Mouse (Mus musculus) liver, embryonic 12.5 days (tissue): Measurements from ENCODE around the gene Flnc. TPM values are rescaled to one million over a fixed set of nuclear protein-coding genes. Genes with fewer than 3 reads are reported as not detected.

Experiments used
- ATAC-seq: fragments of 200-750 bp; cut with Nextera tagmentation; 2 replicates; pipeline ENCODE4 v1.8.0; 2017; ENCODE audit warnings: moderate number of reproducible peaks, mild to moderate bottlenecking, moderate library complexity
- H3K27ac ChIP-seq: fragments of 300-500 bp; sonication (generic); 2 replicates; pipeline ENCODE4 v1.5.1; 2016; ENCODE audit warnings: mild to moderate bottlenecking
- H3K27me3 ChIP-seq: fragments of 300-500 bp; sonication (generic); replicated peaks from 2 replicates; pipeline ENCODE4 v1.6.1; 2016; ENCODE audit warnings: mild to moderate bottlenecking, moderate library complexity
- H3K36me3 ChIP-seq: fragments of 300-500 bp; sonication (generic); 2 replicates; pipeline ENCODE4 v1.6.1; 2016; ENCODE audit warnings: mild to moderate bottlenecking, moderate library complexity
- H3K4me1 ChIP-seq: fragments of 300-500 bp; sonication (generic); 2 replicates; pipeline ENCODE4 v1.6.1; 2016
- H3K4me2 ChIP-seq: fragments of 300-500 bp; sonication (generic); 2 replicates; pipeline ENCODE4 v1.6.1; 2016; ENCODE audit warnings: mild to moderate bottlenecking, moderate library complexity
- H3K4me3 ChIP-seq: fragments of 300-500 bp; sonication (generic); 2 replicates; pipeline ENCODE4 v1.5.1; 2016; ENCODE audit warnings: mild to moderate bottlenecking, moderate library complexity
- H3K9ac ChIP-seq: fragments of 300-500 bp; sonication (generic); 2 replicates; pipeline ENCODE4 v1.6.1; 2016; ENCODE audit warnings: mild to moderate bottlenecking, moderate library complexity
- H3K9me3 ChIP-seq: fragments of 300-500 bp; sonication (generic); replicated peaks from 2 replicates; pipeline ENCODE4 v1.6.1; 2016; ENCODE audit warnings: mild to moderate bottlenecking, moderate library complexity
- WGBS: fragments of 180-500 bp; shearing (Covaris S2); methylation state at CpG from one replicate; pipeline ENCODE4 v1.1.7; 2016; ENCODE audit not compliant: insufficient replicate concordance; 5-methylcytosine and 5-hydroxymethylcytosine counted together
- polyA plus RNA-seq: library from polyadenylated mRNA; unstranded; fragments of >200 nt; fragmentation: Nextera tagmentation; extraction: Ambion mirVana; gene quantifications from 2 replicates; pipeline ENCODE4 v1.2.1, GENCODE M21; 2016

Flnc gene
- polyA plus RNA-seq, 1 experiment from 2014 or later = 2.2 TPM

DNA sequence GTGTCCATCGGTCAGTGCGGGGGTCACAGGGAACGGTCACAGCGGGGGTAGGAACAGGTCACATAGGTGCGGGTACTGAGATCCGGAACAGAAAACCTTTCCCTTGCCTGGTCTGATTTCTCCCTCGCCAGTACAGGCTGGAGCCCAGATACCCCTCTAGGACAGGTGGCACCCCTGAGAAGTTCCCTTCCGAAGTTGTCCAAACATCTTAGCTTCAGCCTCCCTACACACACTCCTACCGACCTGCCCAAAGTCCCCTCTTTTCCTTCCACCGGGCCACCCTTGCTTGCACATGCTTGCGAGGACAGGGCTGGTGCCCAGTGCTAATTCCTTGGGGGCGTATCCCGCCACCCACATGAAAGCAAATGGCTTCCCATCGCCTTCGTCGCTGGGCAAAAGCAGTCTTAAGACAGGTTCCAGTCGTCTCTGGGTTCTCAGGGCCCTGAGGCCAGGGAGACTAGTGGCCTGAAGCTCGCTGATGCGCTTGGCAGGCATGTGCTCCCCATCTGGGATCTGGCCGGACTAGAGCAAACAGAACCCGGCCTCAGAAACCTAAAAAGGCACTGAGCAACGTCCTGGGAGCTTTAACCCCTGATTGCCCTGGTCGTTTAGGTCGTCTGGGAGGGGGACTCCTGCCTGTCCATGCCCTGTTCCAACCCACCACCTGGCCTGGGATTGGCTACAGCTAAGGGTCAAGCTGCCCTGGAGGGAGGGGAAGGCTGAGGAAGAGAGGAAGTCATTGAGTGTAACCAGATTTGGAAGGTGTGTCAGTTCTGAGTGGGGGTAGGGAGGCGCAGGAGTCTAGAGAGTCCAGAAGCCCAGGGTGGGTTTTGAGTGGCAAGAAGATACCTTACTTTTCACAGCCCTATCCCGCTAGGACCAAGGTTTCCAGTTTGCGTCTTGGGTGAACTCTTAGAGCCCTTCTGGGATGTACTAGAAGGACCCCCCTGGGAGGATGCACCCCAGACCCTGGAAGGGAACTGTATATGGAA lies 1.0 kb downstream of the Flnc start:
- Histone ChIP-seq H3K9ac (no peak overlapping the region), H3K27me3 (peaks cover 84% of the 10 kb centered on the region), H3K36me3 (no peaks in the 10 kb centered on the region), H3K4me3 (peak overlapping the region; percentile 42), H3K9me3 (no peaks in the 10 kb centered on the region), H3K27ac (peak overlapping the region; percentile 41; the same call in 1 of the 2 replicates), H3K4me2 (peak overlapping the region; percentile 64), H3K4me1 (peaks cover 21% of the 10 kb centered on the region)
- ATAC-seq = no peak
- WGBS = 4% methylated on average over 27 of the region's 27 CpGs

- Histone ChIP-seq H3K27me3 (peaks cover 91% of the 10 kb centered on the region), H3K27ac (peak overlapping the region; percentile 41; the same call in 1 of the 2 replicates), H3K4me2 (peak overlapping the region; percentile 64), H3K36me3 (no peaks in the 10 kb centered on the region), H3K4me3 (peak overlapping the region; percentile 42), H3K9ac (no peak overlapping the region), H3K4me1 (peaks cover 21% of the 10 kb centered on the region), H3K9me3 (no peaks in the 10 kb centered on the region)
- ATAC-seq = peak; percentile 19; the same call in 1 of the 2 replicates
- WGBS = 3% methylated on average over 11 of the region's 13 CpGs
Measured at GRCm38 (mm10) chr6:29434911-29435691, 2.0 kb downstream of the Flnc start.

DNA sequence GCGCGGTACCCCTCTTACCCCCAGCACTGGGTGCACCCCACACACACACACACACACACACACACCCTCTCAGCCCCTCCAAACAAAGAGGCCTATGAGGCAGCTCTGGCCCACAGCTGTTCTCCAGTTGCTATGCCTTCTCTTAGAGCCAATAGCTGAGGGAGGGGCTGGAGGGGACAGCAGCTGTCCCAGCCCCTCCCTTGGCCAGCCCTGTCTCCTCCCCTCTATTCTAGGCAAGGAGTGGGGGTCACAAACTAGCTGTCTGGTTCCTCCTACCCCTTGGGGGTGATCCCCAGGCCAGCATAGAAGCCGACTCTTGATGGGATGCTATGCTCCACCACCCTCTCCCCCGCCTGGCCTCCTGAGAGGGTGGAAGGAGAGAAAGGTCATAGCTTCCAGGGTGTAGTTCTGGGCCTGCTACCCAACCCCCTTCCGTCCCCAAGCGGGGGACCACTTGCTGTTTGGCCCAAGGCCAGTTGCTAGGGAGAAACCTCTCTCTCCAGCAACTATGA lies 2.9 kb downstream of the Flnc start:
- H3K4me1 ChIP-seq = peaks cover 21% of the 10 kb centered on the region
- no peak overlapping the region for H3K9ac ChIP-seq
- peak overlapping the region; percentile 36; the same call in 1 of the 2 replicates for H3K27ac ChIP-seq
- ATAC-seq = no peak
- no peaks in the 10 kb centered on the region for H3K36me3 ChIP-seq
- 28% methylated on average over 6 of the region's 6 CpGs for WGBS
- H3K4me3 ChIP-seq = peak overlapping the region; percentile 42; the same call in 1 of the 2 replicates
- H3K27me3 ChIP-seq = peaks cover 88% of the 10 kb centered on the region
- H3K4me2 ChIP-seq = peak overlapping the region; percentile 64
- H3K9me3 ChIP-seq = no peaks in the 10 kb centered on the region

DNA sequence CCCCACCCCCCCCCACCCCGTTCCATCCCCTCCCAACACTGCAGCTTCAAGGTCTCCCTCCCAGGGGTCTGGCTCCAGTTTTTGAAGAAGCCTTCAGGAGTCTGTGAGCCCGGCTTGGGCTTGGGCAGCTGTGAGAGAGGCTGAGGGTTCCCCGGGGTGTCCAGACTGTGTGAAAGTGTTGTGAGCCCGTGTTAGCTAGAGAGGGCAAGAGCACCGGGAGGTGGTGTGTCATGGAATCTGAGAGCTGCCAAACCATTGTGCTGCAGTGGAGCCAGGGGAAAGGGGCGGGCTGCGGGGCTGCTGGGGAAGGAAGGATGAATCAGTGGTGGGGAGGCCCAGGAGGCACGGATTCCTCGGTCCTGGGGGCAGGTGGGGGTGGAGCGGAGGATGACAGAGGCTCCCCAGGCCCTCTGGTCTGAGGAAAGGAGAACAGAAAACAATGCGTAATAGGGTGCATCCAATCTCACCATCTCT lies 3.4 kb downstream of the Flnc start:
- Histone ChIP-seq H3K36me3 (no peaks in the 10 kb centered on the region), H3K9ac (no peak overlapping the region), H3K4me1 (peaks cover 21% of the 10 kb centered on the region), H3K4me2 (peak overlapping the region; percentile 64), H3K27me3 (peaks cover 83% of the 10 kb centered on the region), H3K27ac (peak overlapping the region; percentile 25; the same call in 1 of the 2 replicates), H3K9me3 (no peaks in the 10 kb centered on the region), H3K4me3 (0 out of 2 replicates have a peak overlapping the region, but pooled peaks have one; percentile 42)
- 10% methylated on average over 11 of the region's 11 CpGs for WGBS
- no peak for ATAC-seq

- no peak for ATAC-seq
- no peaks in the 10 kb centered on the region for H3K9me3 ChIP-seq
- no peak overlapping the region for H3K9ac ChIP-seq
- H3K4me2 ChIP-seq = no peak overlapping the region
- H3K4me3 ChIP-seq = no peak overlapping the region
- no peak overlapping the region for H3K27ac ChIP-seq
- 0 out of 2 replicates have a peak, but pooled peaks cover 2% of the 10 kb centered on the region for H3K36me3 ChIP-seq
- H3K27me3 ChIP-seq = peaks cover 56% of the 10 kb centered on the region
- peaks cover 17% of the 10 kb centered on the region for H3K4me1 ChIP-seq
- 76% methylated on average over 4 of the region's 4 CpGs for WGBS
Measured at GRCm38 (mm10) chr6:29439251-29439650, 6.2 kb downstream of the Flnc start.

- H3K27ac ChIP-seq = no peak overlapping the region
- H3K4me3 ChIP-seq = no peak overlapping the region
- H3K27me3 ChIP-seq = peaks cover 50% of the 10 kb centered on the region
- no peak overlapping the region for H3K9ac ChIP-seq
- no peaks in the 10 kb centered on the region for H3K9me3 ChIP-seq
- ATAC-seq = no peak
- 0 out of 2 replicates have a peak, but pooled peaks cover 2% of the 10 kb centered on the region for H3K36me3 ChIP-seq
- no peak overlapping the region for H3K4me2 ChIP-seq
- WGBS = 74% methylated on average over 6 of the region's 6 CpGs
- peaks cover 13% of the 10 kb centered on the region for H3K4me1 ChIP-seq
Measured at GRCm38 (mm10) chr6:29439789-29440188, 6.7 kb downstream of the Flnc start.

GRCm38 (mm10) chr6:29444773-29445172 lies 11.7 kb downstream of the Flnc start:
- H3K9me3 ChIP-seq = no peaks in the 10 kb centered on the region
- no peak overlapping the region for H3K4me3 ChIP-seq
- no peak for ATAC-seq
- H3K36me3 ChIP-seq = 0 out of 2 replicates have a peak, but pooled peaks cover 2% of the 10 kb centered on the region
- H3K27me3 ChIP-seq = peaks cover 7% of the 10 kb centered on the region
- no peaks in the 10 kb centered on the region for H3K4me1 ChIP-seq
- no peak overlapping the region for H3K4me2 ChIP-seq
- H3K9ac ChIP-seq = no peak overlapping the region
- 52% methylated on average over 11 of the region's 11 CpGs for WGBS
- no peak overlapping the region for H3K27ac ChIP-seq

GRCm38 (mm10) chr6:29445354-29445753 lies 12.3 kb downstream of the Flnc start:
- Histone ChIP-seq H3K4me1 (no peaks in the 10 kb centered on the region), H3K27ac (no peak overlapping the region)
- 79% methylated on average over 7 of the region's 7 CpGs for WGBS

DNA sequence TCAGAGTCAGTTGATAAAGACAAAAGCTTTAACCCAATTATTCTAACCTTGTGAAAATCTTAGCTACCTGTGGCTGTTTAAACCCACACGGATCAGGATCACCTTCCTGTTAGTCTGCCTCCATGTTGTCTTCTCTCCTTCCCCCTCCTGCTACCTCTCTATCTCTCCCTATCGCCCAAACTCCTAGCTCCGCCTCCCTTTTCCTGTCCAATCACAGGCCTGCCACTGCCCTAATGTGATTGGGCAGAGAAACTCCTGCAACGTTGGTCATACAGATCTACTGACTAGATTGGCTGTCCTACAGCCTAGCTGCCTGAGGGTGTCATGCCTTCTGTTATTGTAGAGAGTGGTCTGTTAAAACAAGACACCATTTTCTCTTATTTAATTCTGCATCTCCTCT lies 16.8 kb downstream of the Flnc start:
- Histone ChIP-seq H3K27me3 (no peaks in the 10 kb centered on the region; the same call in 1 of the 2 replicates), H3K36me3 (no peaks in the 10 kb centered on the region), H3K27ac (no peak overlapping the region), H3K9me3 (no peaks in the 10 kb centered on the region), H3K4me2 (no peak overlapping the region), H3K4me1 (no peaks in the 10 kb centered on the region), H3K4me3 (no peak overlapping the region), H3K9ac (no peak overlapping the region)
- ATAC-seq = no peak
- 18% methylated on average over 4 of the region's 4 CpGs for WGBS

More at GRCm38 (mm10) chr6:29445354-29445753, 12.3 kb downstream of the Flnc start:
- H3K9me3 ChIP-seq = no peaks in the 10 kb centered on the region
- H3K4me2 ChIP-seq = no peak overlapping the region
- no peak overlapping the region for H3K4me3 ChIP-seq
- H3K27me3 ChIP-seq = peaks cover 2% of the 10 kb centered on the region
- H3K36me3 ChIP-seq = 0 out of 2 replicates have a peak, but pooled peaks cover 2% of the 10 kb centered on the region
- H3K9ac ChIP-seq = no peak overlapping the region
- ATAC-seq = no peak

- 85% methylated on average over 6 of the region's 6 CpGs for WGBS
Measured at GRCm38 (mm10) chr6:29450667-29451066, 17.6 kb downstream of the Flnc start.

GRCm38 (mm10) chr6:29461502-29461901 lies 28.4 kb downstream of the Flnc start:
- H3K9me3 ChIP-seq = no peaks in the 10 kb centered on the region
- 52% methylated on average over 7 of the region's 7 CpGs for WGBS
- H3K4me3 ChIP-seq = no peak overlapping the region
- no peak overlapping the region for H3K4me2 ChIP-seq
- H3K27ac ChIP-seq = no peak overlapping the region
- no peaks in the 10 kb centered on the region for H3K36me3 ChIP-seq
- no peak for ATAC-seq
- H3K9ac ChIP-seq = no peak overlapping the region
- H3K27me3 ChIP-seq = peaks cover 10% of the 10 kb centered on the region; the same call in 1 of the 2 replicates
- no peaks in the 10 kb centered on the region for H3K4me1 ChIP-seq

More at GRCm38 (mm10) chr6:29450667-29451066, 17.6 kb downstream of the Flnc start:
- H3K4me3 ChIP-seq = no peak overlapping the region
- H3K36me3 ChIP-seq = no peaks in the 10 kb centered on the region
- no peak overlapping the region for H3K4me2 ChIP-seq
- H3K9ac ChIP-seq = no peak overlapping the region
- ATAC-seq = no peak
- H3K27ac ChIP-seq = no peak overlapping the region
- H3K9me3 ChIP-seq = no peaks in the 10 kb centered on the region
- no peaks in the 10 kb centered on the region for H3K4me1 ChIP-seq
- no peaks in the 10 kb centered on the region; the same call in 1 of the 2 replicates for H3K27me3 ChIP-seq
